Mouse (Mus musculus) MEL (cell line): ENCODE data around the gene Dennd2c.

ENCODE experiments used
- CTCF ChIP-seq, 3 experiments: IDR thresholded peaks in 2 of 3; conservative IDR thresholded peaks in 1 of 3; 2 replicates each; pipeline ENCODE4 v1.5.1; 2011 to 2012; ENCODE audit warnings: low read length in 3 of 3, low read depth in 2 of 3, mild to moderate bottlenecking in 2 of 3, improper control_type of control experiment in 1 of 3, inconsistent platforms in 1 of 3, mixed read lengths in 1 of 3, moderate library complexity in 1 of 3; ENCODE audit not compliant: control insufficient read depth in 1 of 3, insufficient read depth in 1 of 3, poor library complexity in 1 of 3, severe bottlenecking in 1 of 3
- E2F4 ChIP-seq: IDR thresholded peaks from 2 replicates; pipeline ENCODE4 v1.6.1; 2011; ENCODE audit warnings: low read depth, low read length, improper control_type of control experiment, borderline replicate concordance
- EP300 ChIP-seq, 2 experiments: IDR thresholded peaks; 2 replicates each; pipeline ENCODE4 v1.6.1; 2011; ENCODE audit warnings: improper control_type of control experiment in 2 of 2, low read length in 2 of 2, low read depth in 1 of 2, mild to moderate bottlenecking in 1 of 2
- KAT2A ChIP-seq: conservative IDR thresholded peaks from 2 replicates; pipeline ENCODE4 v1.6.1; 2012; ENCODE audit warnings: low read depth, low read length, improper control_type of control experiment, inconsistent platforms
- MAX ChIP-seq: IDR thresholded peaks from 2 replicates; pipeline ENCODE4 v1.6.1; 2011; ENCODE audit warnings: low read length, improper control_type of control experiment
- MEF2A ChIP-seq: IDR thresholded peaks from 2 replicates; pipeline ENCODE4 v1.6.1; 2014; ENCODE audit warnings: low read depth, mild to moderate bottlenecking, inconsistent platforms, low read length, improper control_type of control experiment; ENCODE audit not compliant: poor library complexity, insufficient replicate concordance, severe bottlenecking; ENCODE audit errors: extremely low read depth
- POLR2AphosphoS2 ChIP-seq: IDR thresholded peaks from 2 replicates; pipeline ENCODE4 v1.6.1; 2011; ENCODE audit warnings: low read length, improper control_type of control experiment
- RAD21 ChIP-seq: IDR thresholded peaks from 2 replicates; pipeline ENCODE4 v1.6.1; 2011; ENCODE audit warnings: mild to moderate bottlenecking, low read depth, low read length, improper control_type of control experiment
- RCOR1 ChIP-seq: IDR thresholded peaks from 2 replicates; pipeline ENCODE4 v1.6.1; 2012; ENCODE audit warnings: low read depth, mild to moderate bottlenecking, inconsistent platforms, low read length, improper control_type of control experiment
- TCF12 ChIP-seq: IDR thresholded peaks from 2 replicates; pipeline ENCODE4 v1.6.1; 2014; ENCODE audit warnings: low read depth, mild to moderate bottlenecking, inconsistent platforms, low read length, improper control_type of control experiment, moderate library complexity
- ZC3H11A ChIP-seq: IDR thresholded peaks from 2 replicates; pipeline ENCODE4 v1.6.1; 2012; ENCODE audit warnings: low read depth, mild to moderate bottlenecking, inconsistent platforms, low read length, improper control_type of control experiment
- ZKSCAN1 ChIP-seq: IDR thresholded peaks from 2 replicates; pipeline ENCODE4 v1.6.1; 2012; ENCODE audit warnings: low read depth, mild to moderate bottlenecking, inconsistent platforms, low read length, improper control_type of control experiment, moderate library complexity

- TF ChIP-seq MEF2A = no peak
- TF ChIP-seq RAD21 = no peak
- TF ChIP-seq EP300 (IDR thresholded peaks at IDR 0.05; ENCODE audit: low read depth in 1 of 2, low read length in 2 of 2) = peak in 1 of 2 experiments; percentile 3; a peak in 1 of 4 replicates
- TF ChIP-seq CTCF (IDR thresholded peaks at IDR 0.05 in 2 of 3, conservative IDR thresholded peaks at IDR 0.05 in 1 of 3; ENCODE audit: control insufficient read depth in 1 of 3, insufficient read depth in 1 of 3, low read depth in 2 of 3, low read length in 3 of 3, poor library complexity in 1 of 3, severe bottlenecking in 1 of 3) = no peak
- TF ChIP-seq RCOR1 = no peak
- TF ChIP-seq KAT2A = no peak
- TF ChIP-seq MAX = peak; percentile 35
- no peak for TF ChIP-seq ZC3H11A
- TF ChIP-seq ZKSCAN1 = no peak
- no peak for TF ChIP-seq TCF12
- TF ChIP-seq E2F4 = peak; percentile 81; the same call in 1 of the 2 replicates
- no peak for TF ChIP-seq POLR2AphosphoS2
Measured at GRCm38 (mm10) chr3:103102454-103103390, at the start of gene Dennd2c.
